Comparison of ENCODE assay signal across 11 mouse cellular contexts in the genomic region with DNA sequence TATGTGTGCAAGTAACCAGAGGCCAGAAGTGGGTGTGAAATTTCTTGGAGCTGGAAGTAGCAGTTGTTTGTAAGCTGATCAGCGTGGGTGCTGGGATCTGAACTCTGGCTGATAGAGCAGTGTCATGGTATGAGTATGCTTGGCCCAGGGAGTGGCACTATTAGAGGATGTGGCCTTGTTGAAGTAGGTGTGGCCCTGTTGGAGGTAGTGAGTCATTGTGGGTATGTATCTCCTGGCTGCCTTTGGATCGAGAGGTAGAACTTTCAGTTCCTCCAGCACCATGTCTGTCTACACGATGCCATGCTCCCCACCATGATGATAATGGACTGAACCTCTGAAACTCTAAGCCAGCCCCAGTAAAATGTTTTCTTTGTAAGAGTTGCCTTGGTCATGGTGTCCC. TPM values are rescaled to one million over a fixed set of nuclear protein-coding genes. Genes with fewer than 3 reads are reported as not detected.
A peak's percentile ranks its signal among the peaks of the same experiment; 100 is the strongest.
DNase-seq lines count a peak whose midpoint lies in the region; ATAC-seq lines count a peak whose summit lies in the region.
"Had no signal": no experiment of that assay in that cellular context is flagged by ENCODE, and none has a peak within 500 bp of the region (broad histone marks: within the 10 kb centered on the region; RNA-seq: fewer than 3 reads in every experiment).

No protein-coding gene starts in this region.

- H3K36me3 ChIP-seq in heart, embryonic 11.5 days (ENCODE audit: control insufficient read depth, insufficient read depth, low read length): no peaks in the 10 kb centered on the region
- no peaks in the 10 kb centered on the region for H3K36me3 ChIP-seq in liver, embryonic 12.5 days
- H3K36me3 ChIP-seq: heart, embryonic 15.5 days had no signal

- H3K27ac ChIP-seq in heart, embryonic 11.5 days (ENCODE audit: low read depth, low read length): no peak overlapping the region
- 0 out of 2 replicates have a peak overlapping the region, but pooled peaks have one; percentile 28 for H3K27ac ChIP-seq in liver, embryonic 12.5 days
- H3K27ac ChIP-seq: heart, embryonic 15.5 days; layer of hippocampus, adult 2 months had no signal

- WGBS in heart, embryonic 11.5 days (ENCODE audit: insufficient replicate concordance): 81% methylated on average over 3 of the region's 3 CpGs
- 49% methylated on average over 3 of the region's 3 CpGs for WGBS in liver, embryonic 12.5 days (ENCODE audit: insufficient replicate concordance)

- no peak overlapping the region for H3K4me3 ChIP-seq in heart, embryonic 11.5 days (ENCODE audit: low read depth, low read length)
- H3K4me3 ChIP-seq in liver, embryonic 12.5 days: no peak overlapping the region
- H3K4me3 ChIP-seq: heart, embryonic 15.5 days; layer of hippocampus, adult 2 months had no signal

- no peaks in the 10 kb centered on the region for H3K9me3 ChIP-seq in heart, embryonic 11.5 days (replicated peaks; ENCODE audit: control insufficient read depth, low read length)
- no peaks in the 10 kb centered on the region for H3K9me3 ChIP-seq in liver, embryonic 12.5 days (replicated peaks)
- H3K9me3 ChIP-seq: heart, embryonic 15.5 days had no signal

- 0 out of 2 replicates have a peak, but pooled peaks have one; percentile 59 for ATAC-seq in heart, embryonic 11.5 days (replicated peaks; ENCODE audit: insufficient number of reproducible peaks, low FRiP score, low TSS enrichment)
- peak; percentile 80 for ATAC-seq in liver, embryonic 12.5 days
- peak; percentile 77 for ATAC-seq in neutrophil, adult 5-6 weeks (ENCODE audit: extremely low read depth, insufficient number of reproducible peaks, low FRiP score, poor library complexity, severe bottlenecking)
- no peak for ATAC-seq in frontal cortex, adult (ENCODE audit: low TSS enrichment)

- intact Hi-C loops in heart, postnatal 36 days (cut with DNase I): no loop called here
- intact Hi-C loops in left cerebral cortex, postnatal 14 days (cut with DNase I): no loop called here

- H3K9ac ChIP-seq in heart, embryonic 11.5 days (ENCODE audit: low read depth, low read length): no peak overlapping the region
- no peak overlapping the region for H3K9ac ChIP-seq in liver, embryonic 12.5 days
- H3K9ac ChIP-seq: heart, embryonic 15.5 days had no signal

- H3K27me3 ChIP-seq in heart, embryonic 11.5 days (ENCODE audit: control insufficient read depth, insufficient read depth, low read length): no peaks in the 10 kb centered on the region
- H3K27me3 ChIP-seq in liver, embryonic 12.5 days (replicated peaks): peaks cover 16% of the 10 kb centered on the region
- H3K27me3 ChIP-seq: heart, embryonic 15.5 days had no signal

- no peak for DNase-seq in heart, postnatal 36 days
- peak; percentile 56 for DNase-seq in MEL-GATA-1-ER (ENCODE audit: extremely low read depth, low read depth)
- DNase-seq in adrenal gland, adult 8-10 months: no peak
- no peak for DNase-seq in left cerebral cortex, postnatal 14 days (ENCODE audit: low spot score in 2 of 2)
- DNase-seq: thymus, adult 2 months had no signal

- H3K4me1 ChIP-seq in heart, embryonic 11.5 days (ENCODE audit: control insufficient read depth, insufficient read depth, low read length): peaks cover 4% of the 10 kb centered on the region
- H3K4me1 ChIP-seq in liver, embryonic 12.5 days: peaks cover 54% of the 10 kb centered on the region

- no peak overlapping the region for H3K4me2 ChIP-seq in heart, embryonic 11.5 days
- peak overlapping the region; percentile 17; the same call in 1 of the 2 replicates for H3K4me2 ChIP-seq in liver, embryonic 12.5 days
- H3K4me2 ChIP-seq: heart, embryonic 15.5 days had no signal

RNA-seq across cellular contexts. Expression of a gene that starts 16.4 kb away (rescaled TPM):
- 27.1 and 29.9 TPM in 2 replicates for polyA plus RNA-seq in heart, embryonic 11.5 days (2014; fragmentation: Nextera tagmentation; extraction: Ambion mirVana)
- 10 to 100 TPM; 13.3 to 15.5 TPM for total RNA-seq in heart, postnatal 36 days (2021)
- 39.4 and 40.4 TPM in 2 replicates for polyA plus RNA-seq in liver, embryonic 12.5 days (2016; fragmentation: Nextera tagmentation; extraction: Ambion mirVana)
- total RNA-seq in neutrophil, adult 5-6 weeks (2017): 66.2 and 66.4 TPM in 2 replicates
- 10 to 100 TPM; 16.5 to 28.9 (median 24.6) TPM for total RNA-seq in adrenal gland, adult 8-10 months (2022)
- 10 to 100 TPM; 61.6 to 70.6 TPM for total RNA-seq in left cerebral cortex, postnatal 14 days (2021)

RNA-seq across cellular contexts. Expression of a gene that starts 53.4 kb away (rescaled TPM):
- 88.2 and 92.3 TPM in 2 replicates for polyA plus RNA-seq in heart, embryonic 11.5 days (2014; fragmentation: Nextera tagmentation; extraction: Ambion mirVana)
- total RNA-seq in heart, postnatal 36 days (2021): 10 to 100 TPM; 49.3 to 63.5 TPM
- 106 and 108 TPM in 2 replicates for polyA plus RNA-seq in liver, embryonic 12.5 days (2016; fragmentation: Nextera tagmentation; extraction: Ambion mirVana)
- 35.6 and 42.0 TPM in 2 replicates for total RNA-seq in neutrophil, adult 5-6 weeks (2017)
- 100 to 1,000 TPM in 2 of 4 experiments, 10 to 100 TPM in 2; 75.8 to 107 (median 91.5) TPM for total RNA-seq in adrenal gland, adult 8-10 months (2022)
- 10 to 100 TPM; 45.6 to 48.6 TPM for total RNA-seq in left cerebral cortex, postnatal 14 days (2021)
